9 mouse cellular contexts compared by ENCODE assay signal in the genomic region with DNA sequence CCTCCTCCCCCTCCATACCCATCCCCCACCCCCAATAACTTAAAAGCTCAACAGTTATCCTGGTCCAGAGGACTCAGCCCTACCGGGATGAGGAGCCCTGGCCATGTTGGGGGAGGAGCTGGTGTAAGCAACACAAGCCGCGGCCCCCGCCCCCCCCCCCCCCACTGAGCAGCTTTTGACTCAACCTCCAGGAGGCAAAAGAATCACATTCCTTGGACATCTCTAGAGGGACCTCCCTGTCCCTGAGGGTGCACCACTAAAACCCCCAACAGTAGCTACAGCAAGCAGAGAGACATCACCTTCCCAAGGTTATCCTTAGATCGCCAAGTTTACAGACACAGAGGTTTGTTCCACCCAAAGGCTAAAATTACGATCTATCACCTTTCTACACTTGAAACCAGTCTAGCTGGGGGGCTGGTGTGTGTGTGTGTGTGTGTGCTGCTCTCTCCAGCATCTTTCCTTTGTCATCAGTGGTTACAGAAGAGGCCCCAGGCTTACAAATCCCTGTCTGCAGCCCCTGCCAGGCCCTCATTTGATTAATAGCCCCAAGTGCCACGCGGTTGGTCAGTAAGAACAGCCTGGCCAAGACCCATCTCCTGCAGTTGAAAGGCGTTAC. TPM values are rescaled to one million over a fixed set of nuclear protein-coding genes. Genes with fewer than 3 reads are reported as not detected.
DNase-seq lines count a peak whose midpoint lies in the region; ATAC-seq and TF ChIP-seq lines count a peak whose summit lies in the region.
"Had no signal": no experiment of that assay in that cellular context is flagged by ENCODE, and none has a peak within 500 bp of the region (broad histone marks: within the 10 kb centered on the region; RNA-seq: fewer than 3 reads in every experiment).

No protein-coding gene starts in this region.

- no peaks in the 10 kb centered on the region for H3K36me3 ChIP-seq in forebrain, embryonic 11.5 days (ENCODE audit: control insufficient read depth, insufficient read depth, low read length)
- no peaks in the 10 kb centered on the region for H3K36me3 ChIP-seq in forebrain, embryonic 16.5 days (ENCODE audit: control insufficient read depth, insufficient read depth)
- no peaks in the 10 kb centered on the region for H3K36me3 ChIP-seq in midbrain, embryonic 11.5 days (ENCODE audit: control insufficient read depth, insufficient read depth, low read length)
- no peaks in the 10 kb centered on the region for H3K36me3 ChIP-seq in midbrain, embryonic 16.5 days (ENCODE audit: control insufficient read depth, insufficient read depth, low read length)
- H3K36me3 ChIP-seq in limb, embryonic 14.5 days (ENCODE audit: control insufficient read depth, insufficient read depth, low read length), result no peaks in the 10 kb centered on the region

- intact Hi-C loops in left cerebral cortex, postnatal 4 days (cut with DNase I), result no loop called here

- H3K4me1 ChIP-seq in forebrain, embryonic 11.5 days (replicated peaks; ENCODE audit: control insufficient read depth, insufficient read depth, low read length), result peaks cover 18% of the 10 kb centered on the region; the same call in 1 of the 2 replicates
- peaks cover 24% of the 10 kb centered on the region for H3K4me1 ChIP-seq in forebrain, embryonic 16.5 days (replicated peaks; ENCODE audit: control insufficient read depth, insufficient read depth, low read length)
- peaks cover 25% of the 10 kb centered on the region for H3K4me1 ChIP-seq in midbrain, embryonic 11.5 days (ENCODE audit: control insufficient read depth, insufficient read depth, low read length)
- H3K4me1 ChIP-seq in midbrain, embryonic 16.5 days (ENCODE audit: control insufficient read depth, insufficient read depth, low read length), result peaks cover 18% of the 10 kb centered on the region
- 0 out of 2 replicates have a peak, but pooled peaks cover 10% of the 10 kb centered on the region for H3K4me1 ChIP-seq in limb, embryonic 14.5 days (ENCODE audit: control insufficient read depth, insufficient read depth, low read length)

- peak; percentile 42 for ATAC-seq in forebrain, embryonic 11.5 days (replicated peaks; ENCODE audit: low FRiP score)
- no peak for ATAC-seq in forebrain, embryonic 16.5 days
- ATAC-seq in midbrain, embryonic 11.5 days (ENCODE audit: low FRiP score), result peak; percentile 56
- no peak for ATAC-seq in midbrain, embryonic 16.5 days
- ATAC-seq in limb, embryonic 14.5 days (ENCODE audit: low FRiP score, low read depth), result no peak

- H3K9me3 ChIP-seq in forebrain, embryonic 11.5 days (ENCODE audit: control insufficient read depth, low read length), result no peaks in the 10 kb centered on the region
- H3K9me3 ChIP-seq in forebrain, embryonic 16.5 days (ENCODE audit: control insufficient read depth, low read length), result no peaks in the 10 kb centered on the region
- H3K9me3 ChIP-seq in midbrain, embryonic 11.5 days (ENCODE audit: control insufficient read depth, low read length), result no peaks in the 10 kb centered on the region
- H3K9me3 ChIP-seq in midbrain, embryonic 16.5 days (replicated peaks; ENCODE audit: control insufficient read depth, low read length, poor library complexity, severe bottlenecking), result no peaks in the 10 kb centered on the region
- H3K9me3 ChIP-seq in limb, embryonic 14.5 days (ENCODE audit: control insufficient read depth, low read length), result no peaks in the 10 kb centered on the region

- DNase-seq in forebrain, embryonic 11.5 days (ENCODE audit: low spot score), result peak; percentile 73
- peak; percentile 94 for DNase-seq in midbrain, embryonic 11.5 days (ENCODE audit: low spot score, missing footprints)
- no peak for DNase-seq in limb, embryonic 14.5 days (ENCODE audit: low spot score)
- no peak for DNase-seq in left cerebral cortex, postnatal 4 days
- DNase-seq in right cerebral cortex, postnatal 14 days, result no peak
- DNase-seq in left cerebral cortex, adult 18-20 months (ENCODE audit: low spot score in 2 of 2), result no peak
- DNase-seq: thymus, postnatal 25 days had no signal

- no peaks in the 10 kb centered on the region for H3K27me3 ChIP-seq in forebrain, embryonic 11.5 days (ENCODE audit: control insufficient read depth, insufficient read depth, low read length)
- H3K27me3 ChIP-seq in forebrain, embryonic 16.5 days (replicated peaks; ENCODE audit: control insufficient read depth, insufficient read depth, low read length), result peaks cover 6% of the 10 kb centered on the region
- H3K27me3 ChIP-seq in midbrain, embryonic 11.5 days (ENCODE audit: control insufficient read depth, insufficient read depth, low read length), result no peaks in the 10 kb centered on the region
- H3K27me3 ChIP-seq in midbrain, embryonic 16.5 days (ENCODE audit: control insufficient read depth, insufficient read depth, low read depth, low read length), result peaks cover 21% of the 10 kb centered on the region
- H3K27me3 ChIP-seq in limb, embryonic 14.5 days (ENCODE audit: control insufficient read depth, insufficient read depth, low read length), result 0 out of 2 replicates have a peak, but pooled peaks cover 4% of the 10 kb centered on the region

- peak overlapping the region; percentile 97 for H3K4me2 ChIP-seq in forebrain, embryonic 11.5 days (ENCODE audit: low read depth, low read length, severe bottlenecking)
- no peak overlapping the region for H3K4me2 ChIP-seq in forebrain, embryonic 16.5 days (ENCODE audit: low read length)
- peak overlapping the region; percentile 92 for H3K4me2 ChIP-seq in midbrain, embryonic 11.5 days
- no peak overlapping the region for H3K4me2 ChIP-seq in midbrain, embryonic 16.5 days (ENCODE audit: low read length)
- peak overlapping the region; percentile 94 for H3K4me2 ChIP-seq in limb, embryonic 14.5 days (replicated peaks; ENCODE audit: low read depth, low read length, severe bottlenecking)

- peak overlapping the region; percentile 74 for H3K27ac ChIP-seq in forebrain, embryonic 11.5 days (ENCODE audit: low read depth, low read length)
- H3K27ac ChIP-seq in forebrain, embryonic 16.5 days (ENCODE audit: low read length), result no peak overlapping the region
- H3K27ac ChIP-seq in midbrain, embryonic 11.5 days (ENCODE audit: low read depth, low read length), result peak overlapping the region; percentile 86
- H3K27ac ChIP-seq in midbrain, embryonic 16.5 days (ENCODE audit: low read length), result no peak overlapping the region
- no peak overlapping the region for H3K27ac ChIP-seq in limb, embryonic 14.5 days (replicated peaks; ENCODE audit: low read depth, low read length)

- 0% methylated on average over 9 of the region's 9 CpGs for WGBS in forebrain, embryonic 11.5 days
- WGBS in forebrain, embryonic 16.5 days, result 7% methylated on average over 9 of the region's 9 CpGs
- WGBS in midbrain, embryonic 11.5 days, result 2% methylated on average over 9 of the region's 9 CpGs
- WGBS in midbrain, embryonic 16.5 days, result 5% methylated on average over 9 of the region's 9 CpGs
- WGBS in limb, embryonic 14.5 days, result 7% methylated on average over 9 of the region's 9 CpGs

- peak overlapping the region; percentile 60 for H3K9ac ChIP-seq in forebrain, embryonic 11.5 days (ENCODE audit: low read length)
- no peak overlapping the region for H3K9ac ChIP-seq in forebrain, embryonic 16.5 days (replicated peaks; ENCODE audit: low read depth, low read length)
- H3K9ac ChIP-seq in midbrain, embryonic 11.5 days (ENCODE audit: low read length), result peak overlapping the region; percentile 79
- H3K9ac ChIP-seq in midbrain, embryonic 16.5 days (ENCODE audit: low read depth, low read length), result no peak overlapping the region
- H3K9ac ChIP-seq in limb, embryonic 14.5 days (ENCODE audit: low read depth, low read length, severe bottlenecking), result no peak overlapping the region; the same call in 1 of the 2 replicates

- H3K4me3 ChIP-seq in forebrain, embryonic 11.5 days (ENCODE audit: low read depth, low read length), result peak overlapping the region; percentile 62
- H3K4me3 ChIP-seq in forebrain, embryonic 16.5 days (replicated peaks; ENCODE audit: low read length), result no peak overlapping the region
- H3K4me3 ChIP-seq in midbrain, embryonic 11.5 days (ENCODE audit: low read depth, low read length), result peak overlapping the region; percentile 54
- H3K4me3 ChIP-seq in midbrain, embryonic 16.5 days (ENCODE audit: low read depth, low read length), result no peak overlapping the region
- 0 out of 2 replicates have a peak overlapping the region, but pooled peaks have one; percentile 49 for H3K4me3 ChIP-seq in limb, embryonic 14.5 days (replicated peaks; ENCODE audit: low read length)

- TF ChIP-seq POLR2A in limb, embryonic 14.5 days (IDR thresholded peaks at IDR 0.05; ENCODE audit: borderline replicate concordance, extremely low read depth, insufficient read depth, insufficient read length), result no peak

RNA-seq across cellular contexts. Expression of a gene that starts 1.8 kb away (rescaled TPM):
- 79.0 and 86.7 TPM in 2 replicates for polyA plus RNA-seq in forebrain, embryonic 11.5 days (2014; fragmentation: Nextera tagmentation; extraction: Ambion mirVana)
- 21.7 and 26.2 TPM in 2 replicates for polyA plus RNA-seq in forebrain, embryonic 16.5 days (2015; fragmentation: Nextera tagmentation; extraction: Ambion mirVana)
- 46.8 and 52.2 TPM in 2 replicates for polyA plus RNA-seq in midbrain, embryonic 11.5 days (2014; fragmentation: Nextera tagmentation; extraction: Ambion mirVana)
- 20.4 and 25.3 TPM in 2 replicates for polyA plus RNA-seq in midbrain, embryonic 16.5 days (2015; fragmentation: Nextera tagmentation; extraction: Ambion mirVana)
- polyA plus RNA-seq in limb, embryonic 14.5 days (2012; rRNA removed), result 66.4 and 75.0 TPM in 2 replicates
- polyA plus RNA-seq in limb, embryonic 14.5 days (2014; fragmentation: Nextera tagmentation; extraction: Ambion mirVana), result 77.8 and 80.2 TPM in 2 replicates
- 10 to 100 TPM; 18.4 to 21.4 TPM for total RNA-seq in left cerebral cortex, postnatal 4 days (2021)
- 1 to 10 TPM; 4.4 to 4.5 TPM for total RNA-seq in left cerebral cortex, adult 18-20 months (2021)

Comparison
In these comparisons a context has a peak if more than half of its experiments do, and no peak if none do; other contexts are left out.
1. ATAC-seq: peak in forebrain, embryonic 11.5 days (single experiment) and midbrain, embryonic 11.5 days (single experiment); none in forebrain, embryonic 16.5 days (single experiment), midbrain, embryonic 16.5 days (single experiment) and limb, embryonic 14.5 days (single experiment).
2. H3K27ac ChIP-seq: peak in forebrain, embryonic 11.5 days (single experiment) and midbrain, embryonic 11.5 days (single experiment); none in forebrain, embryonic 16.5 days (single experiment), midbrain, embryonic 16.5 days (single experiment) and limb, embryonic 14.5 days (single experiment).
3. H3K4me2 ChIP-seq: peak in forebrain, embryonic 11.5 days (single experiment), midbrain, embryonic 11.5 days (single experiment) and limb, embryonic 14.5 days (single experiment); none in forebrain, embryonic 16.5 days (single experiment) and midbrain, embryonic 16.5 days (single experiment).
4. H3K4me3 ChIP-seq: peak in forebrain, embryonic 11.5 days (single experiment), midbrain, embryonic 11.5 days (single experiment) and limb, embryonic 14.5 days (single experiment); none in forebrain, embryonic 16.5 days (single experiment) and midbrain, embryonic 16.5 days (single experiment).
5. H3K9ac ChIP-seq: peak in forebrain, embryonic 11.5 days (single experiment) and midbrain, embryonic 11.5 days (single experiment); none in forebrain, embryonic 16.5 days (single experiment), midbrain, embryonic 16.5 days (single experiment) and limb, embryonic 14.5 days (single experiment).
6. DNase-seq: peak in forebrain, embryonic 11.5 days (single experiment) and midbrain, embryonic 11.5 days (single experiment); none in limb, embryonic 14.5 days (single experiment), left cerebral cortex, postnatal 4 days (single experiment), right cerebral cortex, postnatal 14 days (single experiment) and left cerebral cortex, adult 18-20 months (0 of 2).